Mouse (Mus musculus) A20 (cell line): ENCODE results near the gene Aqp2.

Experiments
- DNase-seq: peaks from one replicate; pipeline ENCODE4 v3.0.0-alpha.2; 2011; ENCODE audit warnings: low read depth, low spot score

Aqp2 gene

GRCm38 (mm10) chr15:99618595-99618994, 39.7 kb downstream of the Aqp2 start:
- no peak for DNase-seq

- DNase-seq, result no peak
Observed at GRCm38 (mm10) chr15:99619821-99620220, 41.0 kb downstream of the Aqp2 start.

- no peak for DNase-seq
Observed at GRCm38 (mm10) chr15:99622063-99622462, 43.2 kb downstream of the Aqp2 start.

GRCm38 (mm10) chr15:99631618-99632017, 52.8 kb downstream of the Aqp2 start:
- peak; percentile 53 for DNase-seq
